Mouse (Mus musculus) spleen, adult 2 months (tissue): ENCODE measurements around the gene Kcnj2.

Experiments
- CTCF ChIP-seq: fragments of 200-500 bp; IDR thresholded peaks from 2 replicates; pipeline ENCODE4 v1.5.1; 2011; ENCODE audit warnings: mild to moderate bottlenecking, inconsistent platforms; ENCODE audit not compliant: insufficient read depth, insufficient read length, insufficient replicate concordance; ENCODE audit errors: extremely low read depth
- POLR2A ChIP-seq: fragments of 200-500 bp; IDR thresholded peaks from 2 replicates; pipeline ENCODE4 v1.6.1; 2011; ENCODE audit warnings: low read depth, low read length, inconsistent platforms

- TF ChIP-seq POLR2A (no peak), CTCF (no peak)
Observed at GRCm38 (mm10) chr11:111070460-111070859, 4.5 kb downstream of the Kcnj2 start.
